Mouse (Mus musculus) intestine, postnatal 0 days (tissue): ENCODE data around the gene Olfr549. TPM values are rescaled to one million over a fixed set of nuclear protein-coding genes. Genes with fewer than 3 reads are reported as not detected.
A peak's percentile ranks its signal among the peaks of the same experiment; 100 is the strongest.

Source experiments
- ATAC-seq: fragments of 200-750 bp; cut with Nextera tagmentation; 2 replicates; pipeline ENCODE4 v1.8.0; 2017; ENCODE audit warnings: mild to moderate bottlenecking, moderate TSS enrichment, moderate library complexity
- H3K27ac ChIP-seq: fragments of 300-500 bp; sonication (generic); 2 replicates; pipeline ENCODE4 v1.5.1; 2014; ENCODE audit warnings: mild to moderate bottlenecking, low read depth, low read length, moderate library complexity
- H3K27me3 ChIP-seq: fragments of 300-500 bp; sonication (generic); replicated peaks from 2 replicates; pipeline ENCODE4 v1.6.1; 2014; ENCODE audit warnings: low read length, mixed read lengths; ENCODE audit not compliant: control insufficient read depth, insufficient read depth
- H3K36me3 ChIP-seq: fragments of 300-500 bp; sonication (generic); 2 replicates; pipeline ENCODE4 v1.6.1; 2014; ENCODE audit warnings: mild to moderate bottlenecking, moderate library complexity; ENCODE audit not compliant: control insufficient read depth, insufficient read depth
- H3K4me1 ChIP-seq: fragments of 300-500 bp; sonication (generic); replicated peaks from 2 replicates; pipeline ENCODE4 v1.6.1; 2014; ENCODE audit warnings: antibody characterized with exemption, low read length, mixed read lengths; ENCODE audit not compliant: control insufficient read depth, insufficient read depth
- H3K4me2 ChIP-seq: fragments of 300-500 bp; sonication (generic); replicated peaks from 2 replicates; pipeline ENCODE4 v1.6.1; 2014; ENCODE audit warnings: low read depth, mild to moderate bottlenecking, moderate library complexity
- H3K4me3 ChIP-seq: fragments of 300-500 bp; sonication (generic); 2 replicates; pipeline ENCODE4 v1.5.1; 2014; ENCODE audit warnings: low read depth, low read length
- H3K9ac ChIP-seq: fragments of 300-500 bp; sonication (generic); 2 replicates; pipeline ENCODE4 v1.6.1; 2014; ENCODE audit warnings: mild to moderate bottlenecking, low read depth, low read length
- H3K9me3 ChIP-seq: fragments of 300-500 bp; sonication (generic); 2 replicates; pipeline ENCODE4 v1.6.1; 2016; ENCODE audit warnings: mixed run types; ENCODE audit not compliant: control insufficient read depth
- CTCF ChIP-seq: sonication (generic); IDR thresholded peaks from 2 replicates; pipeline ENCODE4 v1.5.1; 2016; ENCODE audit warnings: low read depth, mild to moderate bottlenecking, control low read depth, antibody characterized with exemption, moderate library complexity
- WGBS: fragments of 180-500 bp; shearing (Covaris S2); extraction: QIAGEN DNeasy Blood & Tissue Kit; methylation state at CpG from one replicate; pipeline ENCODE4 v1.1.7; 2014; 5-methylcytosine and 5-hydroxymethylcytosine counted together
- polyA plus RNA-seq: library from polyadenylated mRNA; unstranded; fragments of >200 nt; fragmentation: Nextera tagmentation; extraction: Ambion mirVana; gene quantifications from 2 replicates; pipeline ENCODE4 v1.2.1, GENCODE M21; 2015

Gene Olfr549
- not detected in 2 replicates for polyA plus RNA-seq

DNA sequence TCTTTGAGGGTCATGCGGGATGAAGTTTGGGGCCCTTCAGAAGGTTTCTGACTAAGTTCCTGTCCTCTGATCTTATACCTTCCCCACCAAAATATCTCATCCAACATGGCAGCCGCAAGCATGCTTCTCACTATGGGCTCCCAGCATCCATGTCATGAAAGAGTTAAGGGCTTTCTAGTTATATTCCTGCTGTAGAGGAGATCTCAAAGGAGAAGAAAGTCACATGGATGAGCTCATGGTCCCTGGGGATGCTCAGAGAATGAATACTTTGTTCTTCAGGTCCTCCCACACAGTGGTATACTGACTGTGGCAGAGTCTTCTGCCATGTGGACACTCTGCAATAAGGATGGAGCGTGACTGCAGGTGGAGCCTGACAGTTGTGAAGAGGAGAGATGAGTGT is at the start of gene Olfr549:
TSS of gene Olfr549 (plus strand) at position 301 of the 400 bp plus-strand sequence.
- Histone ChIP-seq H3K4me3 (no peak within 1 kb of the TSS), H3K9me3 (no peaks in the 10 kb centered on the region), H3K27me3 (no peaks in the 10 kb centered on the region), H3K4me1 (no peaks in the 10 kb centered on the region), H3K9ac (no peak within 1 kb of the TSS), H3K36me3 (no peaks in the 10 kb centered on the region), H3K4me2 (no peak within 1 kb of the TSS), H3K27ac (no peak within 1 kb of the TSS)
- ATAC-seq = no peak
- WGBS = 89% methylated on average over 3 of the region's 3 CpGs
- no peak for TF ChIP-seq CTCF

DNA sequence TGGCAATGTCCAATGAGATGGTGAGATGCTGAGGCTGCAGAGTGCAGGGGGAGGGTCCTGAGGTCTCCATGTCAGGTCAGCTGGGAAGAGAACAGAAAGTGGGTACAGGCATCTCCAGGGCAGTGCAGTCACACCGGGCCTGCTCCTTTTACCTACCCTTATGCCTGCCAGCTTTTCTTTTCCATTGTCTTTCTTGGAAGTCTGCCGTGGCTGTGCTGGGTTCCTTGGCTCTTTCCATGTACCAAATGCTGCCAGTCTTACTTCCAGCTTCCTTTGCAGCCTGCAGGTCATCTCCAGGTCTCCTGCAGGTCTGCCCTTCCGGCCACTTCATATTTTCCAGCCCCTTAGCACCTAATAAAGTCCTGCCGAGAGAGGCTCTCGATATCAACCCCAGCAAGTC is 47.7 kb upstream of the Olfr549 start:
- Histone ChIP-seq H3K27me3 (no peaks in the 10 kb centered on the region), H3K9me3 (no peaks in the 10 kb centered on the region), H3K4me2 (no peak overlapping the region), H3K9ac (no peak overlapping the region), H3K36me3 (no peaks in the 10 kb centered on the region), H3K4me1 (no peaks in the 10 kb centered on the region), H3K4me3 (no peak overlapping the region), H3K27ac (no peak overlapping the region)
- WGBS = 74% methylated on average over 5 of the region's 5 CpGs
- no peak for ATAC-seq
- TF ChIP-seq CTCF = no peak

DNA sequence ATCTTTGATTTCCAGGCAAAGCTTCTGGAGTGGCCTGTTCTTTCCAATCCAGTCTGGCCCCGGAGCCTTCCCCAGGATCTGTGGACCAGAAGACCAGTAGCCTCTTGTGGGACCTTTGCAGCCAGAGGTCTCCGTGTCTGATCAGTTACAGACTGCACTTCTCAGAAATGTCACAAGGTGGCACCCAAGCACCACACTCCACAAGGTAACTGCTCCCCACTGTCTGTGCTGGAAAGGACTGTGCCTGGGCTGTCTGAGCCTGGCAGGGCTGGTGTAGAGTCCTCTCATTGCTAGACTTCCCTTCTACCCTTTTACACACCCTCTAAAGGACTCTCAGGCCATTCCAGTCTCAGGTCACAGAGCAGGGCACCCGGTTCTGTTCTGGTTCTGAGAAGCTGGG is 42.8 kb upstream of the Olfr549 start:
- H3K9ac ChIP-seq = no peak overlapping the region
- no peaks in the 10 kb centered on the region for H3K4me1 ChIP-seq
- no peaks in the 10 kb centered on the region for H3K36me3 ChIP-seq
- 46% methylated on average over 3 of the region's 3 CpGs for WGBS
- H3K4me2 ChIP-seq = no peak overlapping the region
- H3K27ac ChIP-seq = no peak overlapping the region
- no peaks in the 10 kb centered on the region for H3K9me3 ChIP-seq
- H3K27me3 ChIP-seq = no peaks in the 10 kb centered on the region; the same call in 1 of the 2 replicates
- H3K4me3 ChIP-seq = no peak overlapping the region
- no peak for ATAC-seq
- peak; percentile 91 for TF ChIP-seq CTCF

DNA sequence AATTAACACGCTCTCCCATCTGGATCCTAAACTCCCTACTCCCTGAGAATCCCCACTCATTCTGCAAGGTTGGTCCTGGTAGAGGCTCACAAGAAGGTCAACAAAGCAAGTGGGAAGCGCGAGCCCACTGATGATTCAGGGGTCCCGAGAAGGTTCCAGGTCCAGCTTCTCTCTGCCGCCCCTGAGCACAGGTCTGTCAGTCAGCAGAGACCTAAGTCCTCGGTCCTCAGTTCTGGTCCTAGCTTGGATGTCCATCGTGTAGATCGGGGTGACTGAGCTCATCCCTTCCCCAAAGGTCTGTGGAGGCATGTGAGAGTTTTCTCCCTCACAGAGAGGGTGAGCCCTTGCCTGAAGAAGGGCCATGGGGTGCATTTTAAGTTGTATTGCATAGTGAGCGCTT is 41.6 kb upstream of the Olfr549 start:
- H3K4me2 ChIP-seq = no peak overlapping the region
- no peak overlapping the region for H3K9ac ChIP-seq
- no peaks in the 10 kb centered on the region for H3K4me1 ChIP-seq
- 86% methylated on average over 9 of the region's 9 CpGs for WGBS
- H3K27ac ChIP-seq = no peak overlapping the region
- no peak overlapping the region for H3K4me3 ChIP-seq
- no peaks in the 10 kb centered on the region for H3K9me3 ChIP-seq
- H3K27me3 ChIP-seq = no peaks in the 10 kb centered on the region; the same call in 1 of the 2 replicates
- H3K36me3 ChIP-seq = no peaks in the 10 kb centered on the region
- ATAC-seq = no peak
- no peak for TF ChIP-seq CTCF

DNA sequence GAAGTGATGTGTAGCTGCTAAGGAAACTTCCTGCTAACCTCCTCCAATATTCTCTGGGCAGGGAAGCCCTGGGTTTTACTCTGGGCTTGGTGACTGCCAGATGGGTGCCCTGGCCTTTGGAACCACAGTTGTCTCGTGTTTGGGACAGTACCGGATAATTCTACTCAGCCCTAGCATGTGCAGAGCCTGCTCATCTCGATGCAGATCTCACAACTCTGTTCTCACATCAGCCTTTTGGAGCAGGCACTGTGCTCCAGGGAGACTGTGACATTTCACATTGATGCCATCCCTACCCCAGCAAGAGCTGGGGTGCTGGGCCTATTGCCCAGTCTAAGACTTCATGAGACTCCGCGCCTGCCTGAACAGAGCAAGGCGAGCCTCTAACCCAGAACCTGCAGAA is 41.0 kb upstream of the Olfr549 start:
- H3K36me3 ChIP-seq = no peaks in the 10 kb centered on the region
- WGBS = 88% methylated on average over 6 of the region's 6 CpGs
- no peak for ATAC-seq
- H3K27ac ChIP-seq = no peak overlapping the region
- no peak for TF ChIP-seq CTCF
- no peaks in the 10 kb centered on the region for H3K9me3 ChIP-seq
- H3K4me3 ChIP-seq = no peak overlapping the region
- no peak overlapping the region for H3K4me2 ChIP-seq
- H3K9ac ChIP-seq = no peak overlapping the region
- no peaks in the 10 kb centered on the region for H3K4me1 ChIP-seq
- H3K27me3 ChIP-seq = no peaks in the 10 kb centered on the region; the same call in 1 of the 2 replicates

DNA sequence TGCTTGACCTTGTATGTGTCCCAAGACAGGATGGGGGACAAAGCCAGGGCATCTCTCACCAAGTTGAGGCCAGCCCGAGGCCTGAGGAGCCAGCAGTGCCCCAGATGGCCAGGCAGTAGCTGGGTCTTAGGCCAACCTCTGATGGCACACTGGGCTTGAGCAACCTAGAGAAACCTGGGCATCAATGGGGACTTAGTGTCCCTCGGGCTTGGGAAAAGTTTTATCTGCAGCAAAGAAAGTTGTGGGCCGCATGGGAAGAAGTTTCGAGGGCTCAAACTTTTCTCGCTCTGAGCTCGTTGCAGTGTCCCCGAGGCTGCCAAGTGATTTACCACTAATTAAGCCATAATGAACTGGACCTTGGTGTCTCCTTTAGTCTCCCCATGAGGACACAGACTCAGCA is 39.9 kb upstream of the Olfr549 start:
- 81% methylated on average over 7 of the region's 7 CpGs for WGBS
- no peak for TF ChIP-seq CTCF
- Histone ChIP-seq H3K4me3 (no peak overlapping the region), H3K9ac (no peak overlapping the region), H3K27me3 (peaks cover 2% of the 10 kb centered on the region; the same call in 1 of the 2 replicates), H3K36me3 (no peaks in the 10 kb centered on the region), H3K27ac (no peak overlapping the region), H3K9me3 (no peaks in the 10 kb centered on the region), H3K4me2 (no peak overlapping the region), H3K4me1 (no peaks in the 10 kb centered on the region)
- ATAC-seq = no peak

DNA sequence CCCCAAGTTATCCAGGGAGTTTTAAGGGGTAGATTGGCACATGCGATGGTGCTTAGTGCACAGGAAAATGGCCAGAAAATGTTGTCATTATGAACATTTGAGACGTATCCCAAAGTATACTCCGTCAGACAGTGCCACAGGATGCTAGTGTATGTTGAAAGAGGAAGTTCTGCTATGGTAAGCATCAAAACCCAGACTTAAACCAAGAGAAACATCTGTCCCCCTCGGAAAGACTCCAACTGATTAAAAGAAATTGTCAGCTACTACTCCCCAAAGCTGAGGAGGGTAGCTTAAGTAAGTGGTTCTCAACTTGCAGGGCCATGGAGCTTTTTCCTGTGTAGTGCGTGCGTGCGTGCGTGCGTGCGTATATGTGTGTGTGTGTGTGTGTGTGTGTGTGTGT is 37.7 kb upstream of the Olfr549 start:
- 87% methylated on average over 10 of the region's 10 CpGs for WGBS

More for the DNA sequence above, 37.7 kb upstream of the Olfr549 start:
- Histone ChIP-seq H3K9me3 (no peaks in the 10 kb centered on the region), H3K4me2 (no peak overlapping the region), H3K27me3 (peaks cover 2% of the 10 kb centered on the region; the same call in 1 of the 2 replicates), H3K4me3 (no peak overlapping the region), H3K36me3 (no peaks in the 10 kb centered on the region), H3K27ac (no peak overlapping the region), H3K4me1 (no peaks in the 10 kb centered on the region), H3K9ac (no peak overlapping the region)
- no peak for ATAC-seq
- TF ChIP-seq CTCF = no peak
